Mouse (Mus musculus) heart, embryonic 15.5 days (tissue): ENCODE measurements around the gene Pak6. TPM values are rescaled to one million over a fixed set of nuclear protein-coding genes. Genes with fewer than 3 reads are reported as not detected.

Experiments
- ATAC-seq: fragments of 200-750 bp; cut with Nextera tagmentation; replicated peaks from 2 replicates; pipeline ENCODE4 v1.8.0; 2017; ENCODE audit warnings: low read depth, moderate TSS enrichment; ENCODE audit not compliant: insufficient number of reproducible peaks, insufficient read depth, low FRiP score
- H3K27ac ChIP-seq: fragments of 300-500 bp; sonication (generic); 2 replicates; pipeline ENCODE4 v1.5.1; 2015; ENCODE audit warnings: mild to moderate bottlenecking, inconsistent platforms
- H3K27me3 ChIP-seq: fragments of 300-500 bp; sonication (generic); 2 replicates; pipeline ENCODE4 v1.6.1; 2015; ENCODE audit warnings: inconsistent platforms
- H3K36me3 ChIP-seq: fragments of 300-500 bp; sonication (generic); 2 replicates; pipeline ENCODE4 v1.6.1; 2015; ENCODE audit warnings: mild to moderate bottlenecking, inconsistent platforms
- H3K4me1 ChIP-seq: fragments of 300-500 bp; sonication (generic); replicated peaks from 2 replicates; pipeline ENCODE4 v1.6.1; 2015; ENCODE audit warnings: inconsistent platforms
- H3K4me2 ChIP-seq: fragments of 300-500 bp; sonication (generic); 2 replicates; pipeline ENCODE4 v1.6.1; 2015; ENCODE audit warnings: inconsistent platforms, mild to moderate bottlenecking, moderate library complexity
- H3K4me3 ChIP-seq: fragments of 300-500 bp; sonication (generic); 2 replicates; pipeline ENCODE4 v1.5.1; 2015; ENCODE audit warnings: mild to moderate bottlenecking, inconsistent platforms
- H3K9ac ChIP-seq: fragments of 300-500 bp; sonication (generic); 2 replicates; pipeline ENCODE4 v1.6.1; 2015; ENCODE audit warnings: mild to moderate bottlenecking, inconsistent platforms
- H3K9me3 ChIP-seq: fragments of 300-500 bp; sonication (generic); replicated peaks from 2 replicates; pipeline ENCODE4 v1.6.1; 2016; ENCODE audit warnings: inconsistent platforms
- WGBS: fragments of 180-500 bp; shearing (Covaris S2); methylation state at CpG from one replicate; pipeline ENCODE4 v1.1.7; 2015; ENCODE audit warnings: mixed read lengths; 5-methylcytosine and 5-hydroxymethylcytosine counted together
- polyA plus RNA-seq: library from polyadenylated mRNA; unstranded; fragments of >200 nt; fragmentation: Nextera tagmentation; extraction: Ambion mirVana; gene quantifications from 2 replicates; pipeline ENCODE4 v1.2.1, GENCODE M21; 2015

Pak6 gene
- polyA plus RNA-seq, 1 experiment from 2014 or later = 10.1 TPM

DNA sequence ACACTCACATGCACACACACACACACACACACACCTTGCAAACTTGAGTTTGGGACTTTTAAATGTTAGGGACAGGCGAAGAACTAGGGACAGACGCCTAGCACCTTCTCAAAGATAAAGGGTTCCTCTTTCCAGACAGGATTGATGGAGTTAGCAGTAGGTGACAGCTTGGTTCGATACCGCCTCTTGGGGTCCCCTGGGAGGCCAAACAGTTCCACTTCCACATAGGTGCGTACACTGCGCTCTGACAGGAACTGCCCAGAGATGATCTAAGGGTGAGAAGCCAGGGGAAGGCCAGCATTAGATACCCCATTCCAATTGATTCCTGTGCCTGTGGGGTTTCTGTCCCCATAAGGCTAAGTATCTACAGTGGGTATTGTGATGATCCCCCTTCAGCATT lies 50.5 kb downstream of the Pak6 start:
- 78% methylated on average over 6 of the region's 6 CpGs for WGBS
- Histone ChIP-seq H3K4me3 (no peak overlapping the region), H3K9me3 (no peaks in the 10 kb centered on the region), H3K9ac (no peak overlapping the region), H3K4me1 (peaks cover 67% of the 10 kb centered on the region), H3K27ac (no peak overlapping the region), H3K27me3 (peaks cover 30% of the 10 kb centered on the region), H3K4me2 (no peak overlapping the region), H3K36me3 (no peaks in the 10 kb centered on the region)
- no peak for ATAC-seq

DNA sequence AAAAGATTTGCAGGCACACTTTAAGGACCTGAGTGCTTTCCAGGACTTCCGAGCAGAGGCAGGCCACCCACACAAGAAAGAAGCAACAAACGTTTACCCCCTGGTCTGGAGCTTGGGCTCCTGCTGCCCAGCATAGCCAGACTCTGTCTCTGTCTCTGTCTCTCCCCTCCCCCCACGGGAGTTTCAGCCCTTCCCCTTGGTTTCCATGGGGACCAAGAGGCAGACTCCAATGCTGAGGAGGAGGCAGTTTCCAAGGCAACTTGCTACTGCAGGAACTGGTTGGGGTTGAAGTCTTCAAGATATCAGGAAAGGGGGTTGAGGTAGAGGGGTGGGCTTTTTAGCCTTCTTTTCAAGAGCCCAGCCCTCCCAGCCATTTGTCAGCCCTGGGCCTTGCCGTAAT lies 51.1 kb downstream of the Pak6 start:
- no peak overlapping the region for H3K4me3 ChIP-seq
- no peaks in the 10 kb centered on the region for H3K9me3 ChIP-seq
- ATAC-seq = no peak
- H3K36me3 ChIP-seq = no peaks in the 10 kb centered on the region
- no peak overlapping the region for H3K4me2 ChIP-seq
- no peak overlapping the region for H3K9ac ChIP-seq
- H3K27me3 ChIP-seq = peaks cover 24% of the 10 kb centered on the region
- no peak overlapping the region for H3K27ac ChIP-seq
- peaks cover 62% of the 10 kb centered on the region for H3K4me1 ChIP-seq
- WGBS = 55% methylated on average over 4 of the region's 4 CpGs

DNA sequence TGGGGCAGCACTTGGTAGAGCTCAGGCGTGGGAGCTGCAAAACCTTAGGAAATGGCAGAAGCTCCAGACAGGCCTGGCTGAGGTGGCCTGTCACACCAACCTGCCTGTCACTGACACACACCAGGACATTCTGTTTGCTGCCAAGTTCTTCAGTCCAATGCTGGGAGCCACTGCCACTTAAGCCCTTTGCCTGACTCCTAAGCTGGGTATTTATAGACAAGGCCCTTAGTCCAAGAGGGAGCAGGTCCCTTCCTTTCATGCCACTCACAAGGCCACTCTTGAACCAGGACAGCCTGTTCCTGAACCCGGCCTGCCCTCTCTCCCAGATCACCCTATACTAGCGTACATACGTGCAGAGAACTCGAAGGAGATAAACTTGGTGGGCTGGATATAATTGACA lies 53.6 kb downstream of the Pak6 start:
- H3K27ac ChIP-seq = peak overlapping the region; percentile 96
- peak overlapping the region; percentile 6; the same call in 1 of the 2 replicates for H3K4me2 ChIP-seq
- 31% methylated on average over 5 of the region's 5 CpGs for WGBS
- no peak overlapping the region for H3K4me3 ChIP-seq
- ATAC-seq = peak; percentile 93
- peaks cover 13% of the 10 kb centered on the region for H3K27me3 ChIP-seq
- peaks cover 39% of the 10 kb centered on the region for H3K4me1 ChIP-seq
- H3K9ac ChIP-seq = 0 out of 2 replicates have a peak overlapping the region, but pooled peaks have one; percentile 20
- no peaks in the 10 kb centered on the region for H3K36me3 ChIP-seq
- H3K9me3 ChIP-seq = no peaks in the 10 kb centered on the region

DNA sequence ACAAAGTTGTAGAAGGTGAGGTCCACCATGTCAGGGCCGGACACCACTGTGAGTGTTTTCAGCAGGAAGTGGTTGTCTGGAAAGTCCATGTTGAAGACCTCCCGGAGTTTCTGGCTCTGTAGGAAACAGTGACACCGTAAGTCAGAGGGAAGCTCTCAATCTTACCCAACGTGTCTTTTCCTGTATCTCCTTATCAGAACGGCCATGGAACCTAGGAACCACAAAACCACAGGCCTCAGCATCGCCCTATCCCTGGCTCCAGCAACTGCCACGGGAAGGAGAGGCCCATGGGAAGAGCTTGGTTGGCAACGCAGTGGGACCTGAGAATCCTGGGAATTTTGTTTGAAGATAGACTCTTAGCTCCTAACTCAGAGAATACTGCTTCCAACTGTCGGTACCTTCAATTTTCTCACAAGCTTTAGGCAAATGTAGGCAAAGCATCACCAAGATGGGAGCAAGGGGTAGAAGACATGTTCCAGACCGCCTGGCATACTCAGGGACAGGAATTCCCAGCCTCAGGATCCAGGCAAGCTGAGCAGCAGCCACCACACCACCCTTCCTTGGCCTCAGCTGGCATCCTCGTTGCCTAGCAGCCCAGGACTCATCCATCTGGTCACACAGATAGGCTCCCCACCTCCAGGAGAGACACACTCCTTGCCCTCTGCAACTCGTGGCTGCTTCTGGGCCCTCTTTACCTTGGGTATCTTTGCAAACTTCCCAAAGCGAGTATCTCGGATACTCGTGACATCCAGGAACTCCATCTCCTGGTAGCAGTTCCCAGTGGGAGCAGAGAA lies 60.8 kb downstream of the Pak6 start:
- WGBS = 74% methylated on average over 15 of the region's 15 CpGs
- no peaks in the 10 kb centered on the region for H3K9me3 ChIP-seq
- no peak overlapping the region for H3K27ac ChIP-seq
- H3K4me3 ChIP-seq = no peak overlapping the region
- no peaks in the 10 kb centered on the region for H3K36me3 ChIP-seq
- H3K4me2 ChIP-seq = no peak overlapping the region
- H3K9ac ChIP-seq = no peak overlapping the region
- H3K4me1 ChIP-seq = peaks cover 26% of the 10 kb centered on the region
- H3K27me3 ChIP-seq = 0 out of 2 replicates have a peak, but pooled peaks cover 4% of the 10 kb centered on the region
- no peak for ATAC-seq

DNA sequence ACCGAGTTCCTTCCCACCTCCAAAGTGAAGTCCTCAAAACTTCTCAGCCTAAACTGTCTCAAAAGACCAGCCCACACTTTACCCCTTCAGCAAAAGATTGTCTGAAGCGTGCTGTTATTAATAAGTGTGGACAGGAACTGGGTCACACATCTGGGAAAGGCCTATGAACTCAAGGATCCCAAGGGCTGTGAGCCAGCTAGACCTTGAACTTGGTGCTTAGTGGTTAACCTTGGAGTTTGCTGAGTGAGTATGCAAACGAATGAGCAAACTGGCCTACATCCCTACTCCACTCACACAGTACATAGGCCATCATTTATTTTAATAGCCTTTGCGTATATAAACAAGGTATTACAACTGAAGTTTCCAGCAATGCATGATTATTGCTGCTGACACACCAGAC lies 62.4 kb downstream of the Pak6 start:
- Histone ChIP-seq H3K4me2 (no peak overlapping the region), H3K9ac (no peak overlapping the region), H3K4me1 (peaks cover 42% of the 10 kb centered on the region), H3K4me3 (no peak overlapping the region), H3K27ac (no peak overlapping the region), H3K9me3 (no peaks in the 10 kb centered on the region), H3K36me3 (no peaks in the 10 kb centered on the region), H3K27me3 (0 out of 2 replicates have a peak, but pooled peaks cover 4% of the 10 kb centered on the region)
- no peak for ATAC-seq
- WGBS = 84% methylated on average over 4 of the region's 4 CpGs

DNA sequence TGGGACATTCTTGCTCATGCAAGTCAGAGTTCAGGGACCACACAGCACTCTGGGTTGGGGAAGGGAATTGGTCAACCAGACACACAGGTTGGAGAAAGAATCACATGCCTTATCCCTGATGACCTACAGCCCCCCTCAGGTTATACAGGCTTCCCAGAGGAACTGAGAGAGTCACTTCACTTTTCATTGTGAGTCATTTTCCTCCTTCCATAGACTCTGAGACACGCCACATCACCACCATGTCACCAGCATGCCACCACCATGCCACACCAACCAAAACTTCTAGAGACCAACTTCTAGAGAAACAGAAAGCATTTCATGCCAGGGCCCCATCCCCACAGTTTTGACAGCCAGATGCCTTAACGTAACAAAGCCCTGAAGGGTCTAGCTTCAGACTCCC lies 63.8 kb downstream of the Pak6 start:
- no peak overlapping the region for H3K4me2 ChIP-seq
- 0 out of 2 replicates have a peak, but pooled peaks cover under 1% of the 10 kb centered on the region for H3K27me3 ChIP-seq
- H3K9me3 ChIP-seq = no peaks in the 10 kb centered on the region
- ATAC-seq = no peak
- no peak overlapping the region for H3K4me3 ChIP-seq
- 85% methylated on average over 2 of the region's 2 CpGs for WGBS
- no peak overlapping the region for H3K9ac ChIP-seq
- no peaks in the 10 kb centered on the region for H3K36me3 ChIP-seq
- H3K4me1 ChIP-seq = peaks cover 44% of the 10 kb centered on the region
- H3K27ac ChIP-seq = no peak overlapping the region

DNA sequence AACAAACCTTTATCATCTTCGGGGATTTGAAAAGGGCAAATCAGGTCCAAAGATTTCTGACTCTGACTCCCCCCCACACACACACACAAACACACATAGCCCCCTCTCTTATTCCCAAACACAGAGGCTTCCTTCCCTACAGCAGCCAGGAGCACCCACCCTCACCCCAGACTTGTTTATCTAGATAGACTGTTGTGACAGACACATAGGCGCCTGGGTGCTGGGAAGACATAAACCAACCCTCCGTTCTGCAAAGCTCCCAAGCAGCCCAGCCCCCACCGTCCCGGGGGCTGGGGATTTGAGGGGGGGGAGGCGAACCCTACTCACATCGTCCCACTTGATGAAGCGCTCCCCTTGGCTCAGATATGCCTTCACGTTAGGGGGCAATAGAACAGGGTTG lies 64.8 kb downstream of the Pak6 start:
- no peaks in the 10 kb centered on the region for H3K9me3 ChIP-seq
- H3K36me3 ChIP-seq = no peaks in the 10 kb centered on the region
- H3K4me1 ChIP-seq = peaks cover 41% of the 10 kb centered on the region
- H3K27me3 ChIP-seq = 0 out of 2 replicates have a peak, but pooled peaks cover 8% of the 10 kb centered on the region
- WGBS = 32% methylated on average over 9 of the region's 9 CpGs
- H3K9ac ChIP-seq = 0 out of 2 replicates have a peak overlapping the region, but pooled peaks have one; percentile 37
- ATAC-seq = no peak
- peak overlapping the region; percentile 2; the same call in 1 of the 2 replicates for H3K4me3 ChIP-seq
- H3K27ac ChIP-seq = no peak overlapping the region; the same call in 1 of the 2 replicates
- peak overlapping the region; percentile 21 for H3K4me2 ChIP-seq

DNA sequence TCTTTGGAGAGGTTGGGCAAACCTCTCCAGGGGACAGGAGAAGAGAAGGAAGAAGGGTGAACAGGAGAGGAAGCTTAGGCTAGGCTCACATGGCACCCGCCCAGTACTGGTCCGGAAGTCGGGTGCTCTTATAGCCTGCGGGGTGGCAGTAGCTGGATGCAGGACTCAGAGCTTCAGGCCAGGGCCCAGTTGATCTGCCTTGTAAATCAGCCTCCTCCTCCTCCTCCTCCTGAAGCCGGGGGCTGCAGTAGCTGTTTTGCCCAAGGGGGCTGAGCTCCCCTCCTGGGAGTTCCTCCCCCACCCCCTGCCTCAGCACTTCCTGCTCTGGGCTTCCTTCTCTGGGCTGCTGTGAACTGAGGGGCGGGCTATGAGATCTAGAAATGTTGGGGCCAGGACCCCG lies 65.2 kb downstream of the Pak6 start, which contains the start of gene Plcb2:
Plcb2 (minus strand) TSS at position 102 of the 400 bp plus-strand sequence.
- no peaks in the 10 kb centered on the region for H3K9me3 ChIP-seq
- peak within 1 kb of the TSS; percentile 37; the same call in 1 of the 2 replicates for H3K9ac ChIP-seq
- H3K27ac ChIP-seq = peak within 1 kb of the TSS; percentile 21
- 18% methylated on average over 7 of the region's 7 CpGs for WGBS
- 0 out of 2 replicates have a peak, but pooled peaks cover 8% of the 10 kb centered on the region for H3K27me3 ChIP-seq
- H3K4me2 ChIP-seq = peak within 1 kb of the TSS; percentile 21
- peaks cover 37% of the 10 kb centered on the region for H3K4me1 ChIP-seq
- peak within 1 kb of the TSS; percentile 2; the same call in 1 of the 2 replicates for H3K4me3 ChIP-seq
- ATAC-seq = peak; percentile 8; the same call in 1 of the 2 replicates
- H3K36me3 ChIP-seq = no peaks in the 10 kb centered on the region

DNA sequence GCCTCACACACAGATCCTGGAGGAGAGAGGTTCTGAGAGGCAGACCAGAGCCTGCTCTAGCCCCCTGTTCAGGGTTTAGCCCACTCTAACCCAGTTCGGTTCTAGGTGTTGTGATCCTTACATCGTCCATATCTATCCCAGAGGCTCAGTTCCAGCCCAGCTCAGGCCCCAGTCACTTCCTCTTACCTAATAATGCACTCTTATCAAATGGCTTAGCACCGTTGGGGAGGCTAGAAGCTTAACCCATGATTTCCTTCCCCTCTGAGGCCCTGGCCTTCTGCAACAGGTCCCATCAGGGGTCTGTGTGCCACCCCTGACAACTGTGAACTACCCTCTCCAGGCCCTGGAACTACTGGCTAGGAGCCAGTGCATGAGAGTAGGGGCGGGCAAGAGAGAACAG lies 66.1 kb downstream of the Pak6 start:
- H3K4me3 ChIP-seq = no peak overlapping the region
- no peaks in the 10 kb centered on the region for H3K36me3 ChIP-seq
- H3K9me3 ChIP-seq = no peaks in the 10 kb centered on the region
- peaks cover 33% of the 10 kb centered on the region for H3K4me1 ChIP-seq
- H3K9ac ChIP-seq = no peak overlapping the region
- peak; percentile 19; the same call in 1 of the 2 replicates for ATAC-seq
- H3K27ac ChIP-seq = peak overlapping the region; percentile 21
- no peak overlapping the region for H3K4me2 ChIP-seq
- peaks cover 15% of the 10 kb centered on the region; the same call in 1 of the 2 replicates for H3K27me3 ChIP-seq
- WGBS = 27% methylated on average over 4 of the region's 4 CpGs

DNA sequence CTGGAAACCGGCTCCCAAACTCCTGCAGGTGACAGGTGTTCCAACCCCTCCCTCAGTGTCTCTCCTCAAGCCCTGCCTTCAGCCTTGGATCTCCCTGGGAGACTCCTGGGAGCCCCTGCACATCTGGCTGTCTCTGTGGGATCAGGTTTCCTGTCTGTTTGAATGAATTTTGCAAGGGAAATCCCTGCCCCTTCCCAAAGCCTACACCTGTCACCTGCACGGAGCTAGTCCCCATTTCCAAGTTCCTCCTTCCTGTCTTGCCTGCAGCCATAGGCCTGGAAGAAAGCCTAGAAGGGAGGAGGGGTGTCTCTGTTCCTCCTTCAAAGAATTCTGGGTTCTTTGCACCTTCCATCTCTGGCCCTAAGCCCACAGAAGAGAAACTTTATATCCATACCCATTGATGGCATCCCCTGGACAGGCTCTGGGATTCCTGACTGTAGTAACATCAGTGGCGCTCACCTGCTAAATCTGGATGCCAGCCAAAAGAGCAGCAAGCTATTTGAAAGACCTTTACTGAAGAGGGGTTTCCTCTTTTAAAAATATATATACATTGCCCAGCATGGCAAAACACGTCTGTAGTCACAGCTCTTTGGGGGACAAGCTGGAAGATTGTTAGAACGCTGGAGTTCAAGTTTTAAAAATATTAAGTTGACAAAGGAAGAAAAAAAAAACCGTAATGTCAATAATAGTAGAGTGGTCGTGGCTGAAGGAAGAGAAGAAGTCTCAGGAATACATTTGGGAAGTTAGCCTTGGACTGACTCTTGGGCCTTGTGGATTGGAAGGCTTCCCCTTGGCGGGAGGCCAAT lies 66.9 kb downstream of the Pak6 start:
- peaks cover 33% of the 10 kb centered on the region for H3K4me1 ChIP-seq
- no peak overlapping the region for H3K4me2 ChIP-seq
- no peak overlapping the region for H3K9ac ChIP-seq
- 32% methylated on average over 8 of the region's 8 CpGs for WGBS
- ATAC-seq = no peak; the same call in 1 of the 2 replicates
- H3K27ac ChIP-seq = no peak overlapping the region
- H3K4me3 ChIP-seq = no peak overlapping the region
- no peaks in the 10 kb centered on the region for H3K36me3 ChIP-seq
- H3K9me3 ChIP-seq = no peaks in the 10 kb centered on the region
- H3K27me3 ChIP-seq = peaks cover 16% of the 10 kb centered on the region; the same call in 1 of the 2 replicates

DNA sequence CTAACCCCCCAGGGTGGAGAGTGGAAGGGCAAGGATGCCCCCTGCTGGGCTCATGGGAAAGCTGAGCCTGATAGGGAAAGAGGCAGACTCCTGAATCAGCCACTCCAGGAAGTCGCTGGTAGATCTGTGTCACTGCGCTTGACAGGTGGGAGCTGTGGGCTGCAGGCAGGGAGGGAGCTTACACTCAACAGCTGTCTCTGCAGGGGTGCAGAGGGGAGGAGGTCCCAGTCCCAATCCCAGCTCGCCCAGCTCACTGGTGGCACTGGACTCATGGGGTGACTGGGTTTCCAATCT lies 67.5 kb downstream of the Pak6 start:
- Histone ChIP-seq H3K4me2 (no peak overlapping the region), H3K27me3 (peaks cover 16% of the 10 kb centered on the region; the same call in 1 of the 2 replicates), H3K27ac (no peak overlapping the region), H3K9me3 (no peaks in the 10 kb centered on the region), H3K9ac (no peak overlapping the region), H3K4me1 (peaks cover 33% of the 10 kb centered on the region), H3K4me3 (no peak overlapping the region), H3K36me3 (no peaks in the 10 kb centered on the region)
- peak; percentile 42 for ATAC-seq
- 12% methylated on average over 3 of the region's 3 CpGs for WGBS
